Mouse (Mus musculus) ES-E14 (cell line): ENCODE data around the gene Tshz2.

Source experiments
- CHD2 ChIP-seq: IDR thresholded peaks from 2 replicates; pipeline ENCODE4 v1.6.1; 2014; ENCODE audit warnings: mild to moderate bottlenecking, low read depth, low read length, inconsistent platforms
- HCFC1 ChIP-seq: IDR thresholded peaks from 2 replicates; pipeline ENCODE4 v1.6.1; 2012; ENCODE audit warnings: low read length, inconsistent platforms, borderline replicate concordance; ENCODE audit not compliant: insufficient read depth
- MAFK ChIP-seq: IDR thresholded peaks from 2 replicates; pipeline ENCODE4 v1.6.1; 2014; ENCODE audit warnings: mild to moderate bottlenecking, low read depth, low read length, inconsistent platforms; ENCODE audit not compliant: insufficient read depth
- ZNF384 ChIP-seq: IDR thresholded peaks from 2 replicates; pipeline ENCODE4 v1.6.1; 2012; ENCODE audit warnings: low read depth, low read length, inconsistent platforms

GRCm38 (mm10) chr2:169615998-169616397 lies 16.8 kb upstream of the Tshz2 start:
- TF ChIP-seq HCFC1 (no peak), ZNF384 (no peak), MAFK (no peak), CHD2 (no peak)
